Mouse (Mus musculus): Measurements from ENCODE around the gene Capg.

DNA sequence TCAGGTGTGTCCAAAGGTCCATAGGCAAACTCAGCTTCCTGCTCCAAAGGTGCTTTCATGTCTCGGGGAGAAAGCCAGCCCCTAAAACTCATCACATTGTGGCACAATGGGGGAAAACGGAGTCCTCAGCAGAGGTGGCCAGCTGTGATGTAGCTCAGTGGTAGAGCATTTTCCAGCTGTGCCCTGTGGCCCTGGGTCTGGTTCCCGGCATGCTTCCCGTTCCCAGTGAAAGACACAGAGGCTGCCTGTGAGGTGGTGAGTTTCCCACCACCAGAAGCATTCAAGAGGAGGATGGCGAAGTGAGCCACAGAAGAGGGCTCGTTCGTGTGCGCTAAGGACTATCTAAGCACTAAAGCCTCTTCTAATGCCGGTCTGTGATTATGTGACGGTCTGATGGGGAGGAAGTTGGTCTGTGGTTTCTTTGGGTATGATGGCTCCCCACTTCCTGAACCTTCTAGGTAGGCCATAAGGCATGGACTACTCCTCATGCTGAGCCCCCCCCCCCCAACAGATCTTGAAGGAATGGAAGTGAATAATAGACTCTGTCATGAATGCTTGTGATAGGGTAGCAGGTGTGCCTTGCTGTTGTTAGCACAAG lies 6.4 kb downstream of the Capg start:
- TF ChIP-seq CTCF (IDR thresholded peaks at IDR 0.05; ENCODE audit: extremely low read depth, insufficient read depth, low read length) = no peak
- no peak for TF ChIP-seq POLR2A (IDR thresholded peaks at IDR 0.05; ENCODE audit: extremely low read depth, insufficient read depth, low read length)
